20 mouse cellular contexts compared by ENCODE assay signal in the genomic region with DNA sequence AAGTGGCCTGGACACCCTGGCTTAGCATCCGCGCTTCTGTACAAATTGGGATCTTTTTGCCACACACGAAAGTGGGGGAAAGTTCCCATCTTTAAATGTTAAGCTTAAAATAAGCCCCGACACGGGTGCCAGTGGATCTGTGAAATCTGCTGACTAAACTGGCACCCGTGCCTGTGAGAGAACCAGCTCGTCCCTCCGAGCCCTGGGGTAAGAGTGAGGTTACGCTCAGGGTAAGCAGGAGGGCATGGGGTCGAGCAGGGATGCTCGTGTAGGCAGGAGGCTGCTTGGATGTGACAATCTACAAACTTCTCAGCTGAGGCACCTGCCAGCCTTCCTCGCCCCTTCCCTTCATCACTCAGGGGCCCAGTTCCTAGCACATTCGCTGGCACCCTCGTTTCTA. TPM values are rescaled to one million over a fixed set of nuclear protein-coding genes. Genes with fewer than 3 reads are reported as not detected.
DNase-seq lines count a peak whose midpoint lies in the region; ATAC-seq lines count a peak whose summit lies in the region.
"Had no signal": no experiment of that assay in that cellular context is flagged by ENCODE, and none has a peak within 500 bp of the region (broad histone marks: within the 10 kb centered on the region; RNA-seq: fewer than 3 reads in every experiment).

No protein-coding gene starts in this region.

- H3K4me3 ChIP-seq in heart, embryonic 10.5 days, result no peak overlapping the region
- H3K4me3 ChIP-seq: forebrain, embryonic 12.5 days; gastrocnemius, adult 2 months; heart, embryonic 15.5 days; limb, embryonic 15.5 days; liver, embryonic 15.5 days; midbrain, embryonic 12.5 days; neural tube, embryonic 13.5 days had no signal

- WGBS in heart, embryonic 10.5 days, result 74% methylated on average over 14 of the region's 14 CpGs

- no peaks in the 10 kb centered on the region for H3K36me3 ChIP-seq in heart, embryonic 10.5 days
- H3K36me3 ChIP-seq: forebrain, embryonic 12.5 days; heart, embryonic 15.5 days; limb, embryonic 15.5 days; liver, embryonic 15.5 days; midbrain, embryonic 12.5 days; neural tube, embryonic 13.5 days had no signal

- ATAC-seq in megakaryocyte progenitor cell, adult 5-6 weeks (replicated peaks; ENCODE audit: poor library complexity), result no peak
- no peak for ATAC-seq in CD4-positive, CD25-positive, alpha-beta regulatory T cell, adult 4 months
- ATAC-seq: hindbrain, postnatal 0 days; intestine, postnatal 0 days had no signal

- no peak for DNase-seq in heart, embryonic 10.5 days (ENCODE audit: low spot score)
- no peak for DNase-seq in heart, postnatal 10 days
- DNase-seq in left cerebral cortex, adult 11 months (ENCODE audit: low spot score), result peak; percentile 37
- no peak for DNase-seq in left cerebral cortex, postnatal 4 days
- peak; percentile 65 to 80 for DNase-seq in left cerebral cortex, postnatal 36 days (ENCODE audit: low spot score in 2 of 2)
- DNase-seq in right cerebral cortex, postnatal 4 days, result peak; percentile 29
- DNase-seq: cerebellum, adult 8-10 months; kidney, postnatal 10 days; thymus, postnatal 25 days had no signal

- peak overlapping the region; percentile 77 for H3K27ac ChIP-seq in heart, embryonic 10.5 days
- H3K27ac ChIP-seq: forebrain, embryonic 12.5 days; gastrocnemius, adult 2 months; heart, embryonic 15.5 days; hindbrain, postnatal 0 days; limb, embryonic 15.5 days; liver, embryonic 15.5 days; midbrain, embryonic 12.5 days; neural tube, embryonic 13.5 days had no signal

- H3K27me3 ChIP-seq in heart, embryonic 10.5 days (ENCODE audit: insufficient read depth, poor library complexity, severe bottlenecking), result no peaks in the 10 kb centered on the region
- H3K27me3 ChIP-seq: forebrain, embryonic 12.5 days; heart, embryonic 15.5 days; liver, embryonic 15.5 days; midbrain, embryonic 12.5 days; neural tube, embryonic 13.5 days had no signal

- no peaks in the 10 kb centered on the region for H3K9me3 ChIP-seq in heart, embryonic 10.5 days
- H3K9me3 ChIP-seq: forebrain, embryonic 12.5 days; heart, embryonic 15.5 days; limb, embryonic 15.5 days; liver, embryonic 15.5 days; midbrain, embryonic 12.5 days; neural tube, embryonic 13.5 days had no signal

- intact Hi-C loops in heart, postnatal 10 days (cut with DNase I), result no loop called here
- intact Hi-C loops in left cerebral cortex, postnatal 4 days (cut with DNase I), result no loop called here
- intact Hi-C loops in left cerebral cortex, postnatal 36 days (cut with DNase I), result no loop called here

- peaks cover 16% of the 10 kb centered on the region for H3K4me1 ChIP-seq in heart, embryonic 10.5 days
- H3K4me1 ChIP-seq: forebrain, embryonic 12.5 days; liver, embryonic 15.5 days; midbrain, embryonic 12.5 days; neural tube, embryonic 13.5 days had no signal

RNA-seq across cellular contexts. Expression of gene Sfxn5, which starts 52.4 kb away (rescaled TPM):
- polyA plus RNA-seq in heart, embryonic 10.5 days (2016; fragmentation: Nextera tagmentation; extraction: Ambion mirVana), result 4.5 and 5.8 TPM in 2 replicates
- total RNA-seq in heart, postnatal 10 days (2021), result 1 to 10 TPM; 3.1 to 6.0 TPM
- total RNA-seq in left cerebral cortex, postnatal 4 days (2021), result 10 to 100 TPM; 63.9 to 69.7 TPM
- 100 to 1,000 TPM; 172 to 183 TPM for total RNA-seq in left cerebral cortex, postnatal 36 days (2021)
- total RNA-seq in megakaryocyte progenitor cell, adult 5-6 weeks (2015), result 1.1 and 2.7 TPM in 2 replicates
- total RNA-seq in megakaryocyte progenitor cell, adult 5-6 weeks (2017), result 1.7 and 2.3 TPM in 2 replicates
- 1 to 10 TPM; 2.9 to 3.1 TPM for polyA plus RNA-seq in CD4-positive, CD25-positive, alpha-beta regulatory T cell, adult 4 months (2017; shearing (Covaris generic))

Comparison
In these comparisons a context has a peak if more than half of its experiments do, and no peak if none do; other contexts are left out.
1. DNase-seq: peak in left cerebral cortex, adult 11 months (single experiment), left cerebral cortex, postnatal 36 days (2 of 2) and right cerebral cortex, postnatal 4 days (single experiment); none in heart, embryonic 10.5 days (single experiment), heart, postnatal 10 days (0 of 2) and left cerebral cortex, postnatal 4 days (single experiment).
2. RNA of gene Sfxn5, which starts 52.4 kb away (total RNA-seq): 172 to 183 TPM in left cerebral cortex, postnatal 36 days and 63.9 to 69.7 TPM in left cerebral cortex, postnatal 4 days; 3.1 to 6.0 TPM in heart, postnatal 10 days and 1.1 to 2.7 TPM in megakaryocyte progenitor cell, adult 5-6 weeks; every median in the first group is over 4 times any median in the second.